Mouse (Mus musculus) liver, postnatal 0 days (tissue): ENCODE results near the gene Adrb1. TPM values are rescaled to one million over a fixed set of nuclear protein-coding genes. Genes with fewer than 3 reads are reported as not detected.

Source experiments
- ATAC-seq: fragments of 200-750 bp; cut with Nextera tagmentation; 2 replicates; pipeline ENCODE4 v1.8.0; 2017; ENCODE audit warnings: mild to moderate bottlenecking, moderate library complexity
- DNase-seq: peaks from one replicate; pipeline ENCODE4 v3.0.0-alpha.2; 2016
- H3K27ac ChIP-seq: fragments of 300-500 bp; sonication (generic); 2 replicates; pipeline ENCODE4 v1.5.1; 2014; ENCODE audit warnings: antibody characterized with exemption, moderate library complexity, mild to moderate bottlenecking, low read depth
- H3K27me3 ChIP-seq: fragments of 300-500 bp; sonication (generic); 2 replicates; pipeline ENCODE4 v1.6.1; 2014; ENCODE audit warnings: low read length, control low read depth, mixed read lengths; ENCODE audit not compliant: insufficient read depth
- H3K36me3 ChIP-seq: fragments of 300-500 bp; sonication (generic); replicated peaks from 2 replicates; pipeline ENCODE4 v1.6.1; 2014; ENCODE audit warnings: mild to moderate bottlenecking, control low read depth, low read length, moderate library complexity, mixed read lengths; ENCODE audit not compliant: insufficient read depth
- H3K4me1 ChIP-seq: fragments of 300-500 bp; sonication (generic); 2 replicates; pipeline ENCODE4 v1.6.1; 2014; ENCODE audit warnings: antibody characterized with exemption, mild to moderate bottlenecking, control low read depth; ENCODE audit not compliant: insufficient read depth
- H3K4me2 ChIP-seq: fragments of 300-500 bp; sonication (generic); 2 replicates; pipeline ENCODE4 v1.6.1; 2014; ENCODE audit warnings: low read depth, mild to moderate bottlenecking, low read length, moderate library complexity, mixed read lengths
- H3K4me3 ChIP-seq: fragments of 300-500 bp; sonication (generic); 2 replicates; pipeline ENCODE4 v1.5.1; 2014; ENCODE audit warnings: low read depth, low read length
- H3K9ac ChIP-seq: fragments of 300-500 bp; sonication (generic); replicated peaks from 2 replicates; pipeline ENCODE4 v1.6.1; 2014; ENCODE audit warnings: mild to moderate bottlenecking, moderate library complexity
- H3K9me3 ChIP-seq: fragments of 300-500 bp; sonication (generic); 2 replicates; pipeline ENCODE4 v1.6.1; 2016; ENCODE audit warnings: mild to moderate bottlenecking, control low read depth, low read length, mixed read lengths
- CTCF ChIP-seq: sonication (generic); IDR thresholded peaks from 2 replicates; pipeline ENCODE4 v1.5.1; 2016; ENCODE audit warnings: antibody characterized with exemption, low read depth
- EP300 ChIP-seq: IDR thresholded peaks from 2 replicates; pipeline ENCODE4 v1.6.1; 2016; ENCODE audit warnings: antibody characterized with exemption, low read depth, mild to moderate bottlenecking
- WGBS: fragments of 180-500 bp; shearing (Covaris S2); extraction: QIAGEN DNeasy Blood & Tissue Kit; methylation state at CpG from one replicate; pipeline ENCODE4 v1.1.7; 2014; ENCODE audit not compliant: insufficient replicate concordance; 5-methylcytosine and 5-hydroxymethylcytosine counted together
- polyA plus RNA-seq: library from polyadenylated mRNA; unstranded; fragments of >200 nt; fragmentation: Nextera tagmentation; extraction: Ambion mirVana; gene quantifications from 2 replicates; pipeline ENCODE4 v1.2.1, GENCODE M21; 2015

Adrb1 gene
- polyA plus RNA-seq, 1 experiment from 2014 or later, result 0.63 TPM

DNA sequence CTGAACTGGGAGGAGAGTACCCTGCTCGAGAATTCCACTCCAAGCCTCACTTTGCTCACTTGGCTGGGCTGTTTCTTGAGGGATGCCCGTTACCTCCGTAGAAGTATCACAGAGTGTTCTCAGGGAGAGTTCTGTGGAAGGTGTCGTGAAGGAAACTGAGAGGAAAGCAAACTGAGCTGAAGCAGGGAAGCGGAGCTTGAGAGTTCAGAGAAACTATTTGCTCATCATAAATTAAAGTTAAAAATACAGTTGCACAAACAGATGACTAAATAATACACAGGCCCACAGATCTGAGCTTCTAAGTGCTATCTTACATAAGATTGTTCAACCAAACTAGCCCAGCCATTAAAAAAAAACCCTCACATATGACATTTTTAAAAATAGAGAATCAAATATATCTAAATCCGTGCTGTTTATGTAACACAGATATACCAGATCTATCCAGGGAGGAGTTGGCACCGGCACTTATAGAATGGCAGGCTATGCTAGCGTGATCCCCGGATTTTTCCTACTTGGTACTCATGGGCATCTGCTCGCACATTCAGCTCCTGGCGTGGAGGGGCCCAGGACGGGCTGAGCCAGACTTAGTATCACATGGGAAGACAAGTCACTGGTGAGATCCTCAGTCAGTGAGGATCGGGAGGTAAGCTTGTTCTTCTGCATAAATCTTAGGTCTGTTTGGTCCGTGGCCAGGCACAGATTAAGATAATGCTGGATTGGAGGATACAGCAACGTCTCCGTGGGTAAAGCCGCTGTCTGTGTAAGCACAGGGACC is 11.7 kb upstream of the Adrb1 start:
- no peak for DNase-seq
- H3K4me3 ChIP-seq, result no peak overlapping the region
- no peak overlapping the region for H3K9ac ChIP-seq
- H3K27me3 ChIP-seq, result 0 out of 2 replicates have a peak, but pooled peaks cover 2% of the 10 kb centered on the region
- WGBS, result 75% methylated on average over 17 of the region's 17 CpGs
- H3K27ac ChIP-seq, result no peak overlapping the region
- H3K36me3 ChIP-seq, result no peaks in the 10 kb centered on the region
- ATAC-seq, result no peak
- no peak for TF ChIP-seq EP300
- no peak for TF ChIP-seq CTCF
- H3K4me1 ChIP-seq, result no peaks in the 10 kb centered on the region
- no peak overlapping the region for H3K4me2 ChIP-seq
- no peaks in the 10 kb centered on the region for H3K9me3 ChIP-seq

DNA sequence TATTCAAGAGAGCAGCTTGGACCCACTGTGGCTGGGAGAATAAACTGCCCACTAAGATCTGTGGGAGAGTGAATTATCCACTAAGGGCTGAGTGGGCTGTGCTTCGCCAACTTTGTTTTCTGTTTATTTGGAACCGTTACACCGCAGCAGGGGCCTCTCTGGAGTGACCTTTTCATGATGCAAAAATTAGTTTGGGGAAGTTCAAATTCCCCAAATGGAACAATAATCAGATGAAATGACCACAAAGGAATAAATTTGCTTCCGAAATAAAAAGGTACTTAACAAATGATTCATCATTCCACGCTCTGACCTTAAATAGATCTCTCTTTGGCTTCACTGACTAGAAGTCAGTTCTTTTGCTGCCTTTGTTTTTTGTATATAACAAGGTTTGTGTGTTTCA is 8.4 kb upstream of the Adrb1 start:
- Histone ChIP-seq H3K27ac (no peak overlapping the region), H3K4me3 (no peak overlapping the region), H3K36me3 (no peaks in the 10 kb centered on the region), H3K27me3 (peaks cover 7% of the 10 kb centered on the region; the same call in 1 of the 2 replicates), H3K9me3 (no peaks in the 10 kb centered on the region), H3K4me2 (no peak overlapping the region), H3K4me1 (no peaks in the 10 kb centered on the region), H3K9ac (no peak overlapping the region)
- DNase-seq (no peak), ATAC-seq (no peak)
- WGBS, result 70% methylated on average over 5 of the region's 5 CpGs
- TF ChIP-seq EP300, result no peak
- TF ChIP-seq CTCF, result no peak

DNA sequence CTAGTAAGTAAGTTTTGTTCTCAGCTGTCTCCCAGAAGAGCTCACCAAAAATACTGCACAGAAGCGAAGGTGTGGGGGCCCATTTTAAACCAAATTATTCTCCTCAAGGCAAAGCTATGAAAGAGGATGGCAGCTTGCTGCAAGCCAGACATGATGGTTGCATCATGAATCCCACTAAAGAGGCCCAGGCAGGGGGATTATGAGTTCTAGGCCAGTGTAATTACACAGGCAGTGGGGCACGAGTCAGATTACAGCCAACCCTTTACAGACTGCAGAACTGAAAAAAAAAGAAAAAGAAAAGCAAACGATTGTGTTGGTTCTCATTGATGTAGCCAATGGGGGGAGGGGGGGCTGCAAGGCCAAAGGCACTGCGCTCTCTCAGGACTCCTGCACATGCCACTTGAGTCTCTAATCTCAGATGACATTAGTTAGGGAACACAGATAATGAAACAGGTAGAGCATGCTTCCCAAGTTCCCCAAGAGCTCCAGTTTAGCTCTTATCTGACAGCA is 7.3 kb upstream of the Adrb1 start:
- Histone ChIP-seq H3K27me3 (peaks cover 14% of the 10 kb centered on the region), H3K9me3 (no peaks in the 10 kb centered on the region), H3K9ac (no peak overlapping the region), H3K4me3 (no peak overlapping the region), H3K4me1 (no peaks in the 10 kb centered on the region), H3K27ac (no peak overlapping the region), H3K36me3 (no peaks in the 10 kb centered on the region), H3K4me2 (no peak overlapping the region)
- 50% methylated on average over 4 of the region's 4 CpGs for WGBS
- no peak for ATAC-seq
- no peak for DNase-seq
- TF ChIP-seq EP300, result no peak
- no peak for TF ChIP-seq CTCF

DNA sequence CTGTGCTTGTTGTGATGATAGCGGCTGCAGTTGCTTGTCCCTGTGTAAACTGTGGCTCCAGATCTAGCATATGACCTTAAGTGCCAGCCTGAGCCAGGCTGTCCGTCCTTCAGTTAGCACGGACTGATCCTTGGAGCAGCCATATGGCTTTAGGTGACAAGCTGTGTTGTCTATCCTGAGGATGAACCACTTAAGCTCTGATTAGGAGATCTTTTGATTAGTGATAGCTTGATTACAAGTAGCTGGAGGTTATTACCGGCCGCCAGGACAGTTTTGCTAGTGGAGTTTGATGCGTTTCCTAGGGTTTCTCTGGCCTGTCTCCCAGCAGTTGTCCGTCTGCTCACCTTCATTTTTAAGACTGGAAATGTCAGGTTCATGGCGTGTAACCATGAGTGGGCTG is 4.0 kb upstream of the Adrb1 start:
- Histone ChIP-seq H3K36me3 (no peaks in the 10 kb centered on the region), H3K9me3 (no peaks in the 10 kb centered on the region), H3K27ac (no peak overlapping the region), H3K9ac (no peak overlapping the region), H3K4me3 (no peak overlapping the region), H3K4me1 (peaks cover 4% of the 10 kb centered on the region), H3K27me3 (peaks cover 44% of the 10 kb centered on the region), H3K4me2 (no peak overlapping the region)
- DNase-seq, result no peak
- no peak for ATAC-seq
- WGBS, result 68% methylated on average over 8 of the region's 8 CpGs
- TF ChIP-seq CTCF, result no peak
- TF ChIP-seq EP300, result no peak

DNA sequence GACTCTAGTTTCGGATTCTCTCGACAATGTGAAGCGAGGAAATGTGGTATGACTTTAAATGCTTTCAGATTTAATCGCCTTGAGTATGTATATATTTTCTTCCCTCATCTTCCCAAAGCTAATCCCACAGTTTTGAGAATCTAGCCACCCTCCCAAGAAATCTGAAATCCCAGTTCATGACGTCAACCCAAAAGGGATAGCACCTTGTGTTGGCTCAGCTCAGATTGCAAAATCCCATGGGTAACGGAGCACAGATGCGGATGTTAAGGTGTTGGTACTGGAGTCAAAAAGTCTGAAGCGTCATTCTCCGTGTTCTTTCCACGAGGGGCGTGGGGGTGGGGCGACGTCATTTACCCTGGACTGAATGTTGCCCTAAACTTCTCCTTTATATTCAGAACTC is 1.1 kb upstream of the Adrb1 start:
- Histone ChIP-seq H3K36me3 (no peaks in the 10 kb centered on the region), H3K27ac (no peak overlapping the region), H3K27me3 (peaks cover 70% of the 10 kb centered on the region), H3K4me2 (no peak overlapping the region), H3K4me3 (0 out of 2 replicates have a peak overlapping the region, but pooled peaks have one; percentile 49), H3K9me3 (no peaks in the 10 kb centered on the region), H3K4me1 (peaks cover 12% of the 10 kb centered on the region), H3K9ac (no peak overlapping the region)
- ATAC-seq (no peak), DNase-seq (no peak)
- WGBS, result 26% methylated on average over 13 of the region's 13 CpGs
- no peak for TF ChIP-seq CTCF
- TF ChIP-seq EP300, result no peak

DNA sequence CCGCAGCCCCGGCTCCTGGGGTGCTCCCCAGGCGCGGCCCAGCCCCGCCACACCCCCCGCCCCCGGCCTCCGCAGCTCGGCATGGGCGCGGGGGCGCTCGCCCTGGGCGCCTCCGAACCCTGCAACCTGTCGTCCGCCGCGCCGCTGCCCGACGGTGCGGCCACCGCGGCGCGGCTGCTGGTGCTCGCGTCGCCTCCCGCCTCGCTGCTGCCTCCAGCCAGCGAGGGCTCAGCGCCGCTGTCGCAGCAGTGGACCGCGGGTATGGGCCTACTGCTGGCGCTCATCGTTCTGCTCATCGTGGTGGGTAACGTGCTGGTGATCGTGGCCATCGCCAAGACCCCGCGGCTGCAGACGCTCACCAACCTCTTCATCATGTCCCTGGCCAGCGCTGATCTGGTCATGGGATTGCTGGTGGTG is 300 bp downstream of the Adrb1 start:
- H3K27me3 ChIP-seq, result peaks cover 76% of the 10 kb centered on the region
- no peak for DNase-seq

More for the DNA sequence above, 300 bp downstream of the Adrb1 start:
- Histone ChIP-seq H3K9ac (peak overlapping the region; percentile 41), H3K4me2 (peak overlapping the region; percentile 66), H3K4me1 (peaks cover 12% of the 10 kb centered on the region), H3K36me3 (no peaks in the 10 kb centered on the region), H3K4me3 (peak overlapping the region; percentile 49), H3K9me3 (no peaks in the 10 kb centered on the region), H3K27ac (no peak overlapping the region)
- TF ChIP-seq CTCF (no peak), EP300 (no peak)
- WGBS, result 4% methylated on average over 19 of the region's 48 CpGs
- ATAC-seq, result 0 out of 2 replicates have a peak, but pooled peaks have one; percentile 9
